Mouse (Mus musculus): Measurements from ENCODE around the gene Cdk11b. TPM values are rescaled to one million over a fixed set of nuclear protein-coding genes. Genes with fewer than 3 reads are reported as not detected.

The Cdk11b gene
- polyA plus RNA-seq, 1 experiment: 32.4 TPM

- no peak overlapping the region for H3K4me3 ChIP-seq (ENCODE audit: insufficient read depth, low read depth, low read length)
- no peak overlapping the region for H3K27ac ChIP-seq (replicated peaks; ENCODE audit: low read depth, low read length)
- no peaks in the 10 kb centered on the region for H3K4me1 ChIP-seq (ENCODE audit: control insufficient read depth, insufficient read depth, insufficient read length, low read length)
These were observed 24.7 kb downstream of the Cdk11b start for GRCm38 (mm10) chr4:155649355-155649754.

GRCm38 (mm10) chr4:155651553-155652269, 27.1 kb downstream of the Cdk11b start:
- Histone ChIP-seq H3K4me3 (ENCODE audit: insufficient read depth, low read depth, low read length) (no peak overlapping the region), H3K4me1 (ENCODE audit: control insufficient read depth, insufficient read depth, insufficient read length, low read length) (no peaks in the 10 kb centered on the region; the same call in 1 of the 2 replicates), H3K27ac (replicated peaks; ENCODE audit: low read depth, low read length) (no peak overlapping the region)

- no peak overlapping the region for H3K27ac ChIP-seq (replicated peaks; ENCODE audit: low read depth, low read length)
- H3K4me1 ChIP-seq (ENCODE audit: control insufficient read depth, insufficient read depth, insufficient read length, low read length): no peaks in the 10 kb centered on the region; the same call in 1 of the 2 replicates
- H3K4me3 ChIP-seq (ENCODE audit: insufficient read depth, low read depth, low read length): peak overlapping the region; percentile 38
These were observed 27.8 kb downstream of the Cdk11b start for GRCm38 (mm10) chr4:155652283-155653085.

GRCm38 (mm10) chr4:155653086-155653450, 28.4 kb downstream of the Cdk11b start, which contains the start of gene Mmp23:
Gene Mmp23, minus strand, starts transcription at chr4:155653384.
- Histone ChIP-seq H3K27ac (replicated peaks; ENCODE audit: low read depth, low read length) (no peak within 1 kb of the TSS), H3K4me3 (ENCODE audit: insufficient read depth, low read depth, low read length) (peak within 1 kb of the TSS; percentile 38), H3K4me1 (ENCODE audit: control insufficient read depth, insufficient read depth, insufficient read length, low read length) (no peaks in the 10 kb centered on the region; the same call in 1 of the 2 replicates)

- no peak overlapping the region for H3K27ac ChIP-seq (replicated peaks; ENCODE audit: low read depth, low read length)
- H3K4me1 ChIP-seq (ENCODE audit: control insufficient read depth, insufficient read depth, insufficient read length, low read length): no peaks in the 10 kb centered on the region; the same call in 1 of the 2 replicates
- H3K4me3 ChIP-seq (ENCODE audit: insufficient read depth, low read depth, low read length): peak overlapping the region; percentile 38
These were observed 29.0 kb downstream of the Cdk11b start for GRCm38 (mm10) chr4:155653451-155654182.

- no peak overlapping the region for H3K27ac ChIP-seq (replicated peaks; ENCODE audit: low read depth, low read length)
- no peaks in the 10 kb centered on the region; the same call in 1 of the 2 replicates for H3K4me1 ChIP-seq (ENCODE audit: control insufficient read depth, insufficient read depth, insufficient read length, low read length)
- H3K4me3 ChIP-seq (ENCODE audit: insufficient read depth, low read depth, low read length): peak overlapping the region; percentile 38
These were observed 29.5 kb downstream of the Cdk11b start for GRCm38 (mm10) chr4:155654183-155654455.

GRCm38 (mm10) chr4:155654456-155655298, 30.0 kb downstream of the Cdk11b start:
- peak overlapping the region; percentile 51 for H3K4me3 ChIP-seq (ENCODE audit: insufficient read depth, low read depth, low read length)
- no peaks in the 10 kb centered on the region; the same call in 1 of the 2 replicates for H3K4me1 ChIP-seq (ENCODE audit: control insufficient read depth, insufficient read depth, insufficient read length, low read length)
- no peak overlapping the region for H3K27ac ChIP-seq (replicated peaks; ENCODE audit: low read depth, low read length)

GRCm38 (mm10) chr4:155656214-155656751, 31.6 kb downstream of the Cdk11b start:
- Histone ChIP-seq H3K27ac (replicated peaks; ENCODE audit: low read depth, low read length) (no peak overlapping the region), H3K4me1 (ENCODE audit: control insufficient read depth, insufficient read depth, insufficient read length, low read length) (peaks cover 9% of the 10 kb centered on the region), H3K4me3 (ENCODE audit: insufficient read depth, low read depth, low read length) (no peak overlapping the region)

- H3K27ac ChIP-seq (replicated peaks; ENCODE audit: low read depth, low read length): no peak overlapping the region
- H3K4me3 ChIP-seq (ENCODE audit: insufficient read depth, low read depth, low read length): no peak overlapping the region
- H3K4me1 ChIP-seq (ENCODE audit: control insufficient read depth, insufficient read depth, insufficient read length, low read length): peaks cover 9% of the 10 kb centered on the region
These were observed 34.3 kb downstream of the Cdk11b start for GRCm38 (mm10) chr4:155658961-155659360.

GRCm38 (mm10) chr4:155660641-155661040, 36.0 kb downstream of the Cdk11b start:
- no peak overlapping the region; the same call in 1 of the 2 replicates for H3K27ac ChIP-seq (replicated peaks; ENCODE audit: low read depth, low read length)
- H3K4me1 ChIP-seq (ENCODE audit: control insufficient read depth, insufficient read depth, insufficient read length, low read length): peaks cover 9% of the 10 kb centered on the region
- H3K4me3 ChIP-seq (ENCODE audit: insufficient read depth, low read depth, low read length): no peak overlapping the region

- Histone ChIP-seq H3K4me3 (ENCODE audit: insufficient read depth, low read depth, low read length) (no peak overlapping the region), H3K27ac (replicated peaks; ENCODE audit: low read depth, low read length) (no peak overlapping the region), H3K4me1 (ENCODE audit: control insufficient read depth, insufficient read depth, insufficient read length, low read length) (peaks cover 3% of the 10 kb centered on the region; the same call in 1 of the 2 replicates)
These were observed 42.2 kb downstream of the Cdk11b start for GRCm38 (mm10) chr4:155666903-155667302.

- Histone ChIP-seq H3K4me3 (ENCODE audit: insufficient read depth, low read depth, low read length) (peak within 1 kb of the TSS; percentile 76), H3K4me1 (ENCODE audit: control insufficient read depth, insufficient read depth, insufficient read length, low read length) (peaks cover 3% of the 10 kb centered on the region; the same call in 1 of the 2 replicates), H3K27ac (replicated peaks; ENCODE audit: low read depth, low read length) (peak within 1 kb of the TSS; percentile 87)
These were observed 44.3 kb downstream of the Cdk11b start, which contains the start of gene Mib2 for GRCm38 (mm10) chr4:155668689-155669597. Gene Mib2, minus strand, starts transcription at chr4:155669198.

- Histone ChIP-seq H3K4me1 (ENCODE audit: control insufficient read depth, insufficient read depth, insufficient read length, low read length) (peaks cover 3% of the 10 kb centered on the region; the same call in 1 of the 2 replicates), H3K4me3 (ENCODE audit: insufficient read depth, low read depth, low read length) (peak overlapping the region; percentile 76), H3K27ac (replicated peaks; ENCODE audit: low read depth, low read length) (no peak overlapping the region)
These were observed 45.0 kb downstream of the Cdk11b start for GRCm38 (mm10) chr4:155669598-155670075.
